Mouse (Mus musculus) brain, embryonic 18.5 days (tissue): Measurements from ENCODE around the gene Morn1.

Experiments used
- DNase-seq: peaks from one replicate; pipeline ENCODE4 v3.0.0-alpha.2; 2012; ENCODE audit warnings: low read depth, low spot score

Gene Morn1

GRCm38 (mm10) chr4:155118278-155118677 is 31.9 kb downstream of the Morn1 start:
- no peak for DNase-seq

DNA sequence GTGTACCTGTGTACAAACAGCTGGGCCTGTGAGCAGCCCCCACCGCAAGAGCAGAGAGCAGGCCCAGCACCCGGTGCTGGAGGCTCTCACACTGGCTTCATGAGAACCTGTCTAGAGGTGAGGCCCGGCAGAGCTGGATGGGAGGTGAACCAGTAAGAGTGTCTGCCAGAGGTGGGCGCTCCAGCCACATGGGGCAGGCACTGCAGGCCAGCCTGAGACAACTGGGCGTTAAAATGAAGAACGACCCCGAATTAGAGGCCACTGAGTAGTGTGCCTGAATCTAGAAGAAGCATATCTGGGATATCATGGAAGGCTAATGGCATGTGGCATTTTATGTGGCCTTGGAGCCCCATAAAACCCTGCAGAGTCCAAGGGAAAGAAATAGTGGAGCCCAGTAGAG is 33.7 kb downstream of the Morn1 start:
- DNase-seq: no peak

DNA sequence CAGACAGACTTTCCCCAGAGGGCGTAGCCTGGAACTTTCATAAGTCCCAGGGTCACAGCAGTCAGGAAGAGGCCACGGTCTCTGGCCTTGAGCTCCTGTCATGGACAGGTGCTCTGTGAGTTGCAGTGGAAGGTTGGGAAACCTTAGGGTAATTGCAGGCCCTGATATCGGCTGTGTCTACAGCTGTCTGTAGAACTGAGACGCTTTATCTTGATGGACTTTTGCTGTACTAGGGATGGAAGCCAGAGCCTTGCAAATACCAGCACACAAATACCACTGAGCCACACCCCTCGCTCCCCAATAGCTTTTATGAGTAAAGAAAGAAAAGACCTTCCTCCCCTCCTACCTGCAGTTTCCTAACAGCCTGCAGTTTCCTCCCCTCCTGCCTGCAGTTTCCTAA is 34.2 kb downstream of the Morn1 start:
- no peak for DNase-seq

- DNase-seq: no peak
These were observed 34.8 kb downstream of the Morn1 start for GRCm38 (mm10) chr4:155121222-155121621.

DNA sequence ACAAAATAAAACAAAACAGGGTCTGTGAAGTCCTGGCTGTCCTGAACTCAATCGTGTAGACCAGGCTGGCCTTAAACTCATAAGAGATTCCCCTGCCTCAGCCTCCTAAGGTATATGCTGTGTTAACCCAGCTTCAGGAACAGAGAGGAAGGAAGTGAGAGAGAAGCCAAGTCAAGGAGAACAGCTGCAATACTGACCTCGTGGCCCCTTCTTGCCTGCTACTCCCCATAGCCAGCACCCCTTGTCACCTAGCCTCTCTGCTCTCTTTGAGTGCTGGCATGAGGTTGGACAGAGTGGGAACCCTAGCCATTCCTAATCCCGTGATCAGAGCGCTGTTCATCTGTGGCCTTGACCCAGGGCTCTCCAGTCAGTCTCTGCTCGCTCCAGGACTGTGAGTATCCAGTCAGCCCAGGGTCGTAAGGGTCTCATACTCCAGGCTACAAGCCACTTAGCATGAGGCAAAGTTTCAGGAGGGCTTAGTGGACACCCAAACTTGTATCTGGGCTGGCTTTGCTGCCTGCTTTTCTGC is 35.6 kb downstream of the Morn1 start:
- DNase-seq: no peak

DNA sequence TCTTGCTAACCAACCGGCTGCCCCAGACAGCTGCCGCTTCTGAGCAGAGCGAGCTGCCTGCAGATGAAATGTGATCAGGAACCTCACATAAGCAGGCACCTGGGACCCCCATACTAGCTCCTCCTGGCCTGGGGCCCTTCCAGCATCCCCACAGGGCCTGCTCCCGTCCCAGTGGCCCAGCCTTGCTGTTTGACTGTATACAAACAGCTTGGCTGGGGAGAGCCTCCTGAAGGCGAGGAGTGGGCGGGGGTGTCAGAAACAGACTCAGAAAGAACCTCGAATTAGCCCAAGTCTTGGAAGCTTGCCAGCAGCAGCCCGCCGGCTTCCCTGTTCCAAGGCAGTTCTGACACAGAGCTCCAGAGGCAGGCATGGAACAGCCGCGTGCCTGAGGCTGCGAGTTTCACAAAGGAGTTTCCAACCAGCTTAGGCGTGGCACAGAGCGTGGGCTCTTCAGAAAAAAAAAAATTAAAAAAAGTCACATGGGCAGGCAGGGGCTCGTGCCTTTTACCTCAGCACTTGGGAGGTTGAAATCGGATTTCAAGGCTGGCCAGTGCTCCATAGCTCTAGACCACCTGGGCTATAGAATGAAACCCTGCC is 36.2 kb downstream of the Morn1 start:
- DNase-seq: peak; percentile 78

DNA sequence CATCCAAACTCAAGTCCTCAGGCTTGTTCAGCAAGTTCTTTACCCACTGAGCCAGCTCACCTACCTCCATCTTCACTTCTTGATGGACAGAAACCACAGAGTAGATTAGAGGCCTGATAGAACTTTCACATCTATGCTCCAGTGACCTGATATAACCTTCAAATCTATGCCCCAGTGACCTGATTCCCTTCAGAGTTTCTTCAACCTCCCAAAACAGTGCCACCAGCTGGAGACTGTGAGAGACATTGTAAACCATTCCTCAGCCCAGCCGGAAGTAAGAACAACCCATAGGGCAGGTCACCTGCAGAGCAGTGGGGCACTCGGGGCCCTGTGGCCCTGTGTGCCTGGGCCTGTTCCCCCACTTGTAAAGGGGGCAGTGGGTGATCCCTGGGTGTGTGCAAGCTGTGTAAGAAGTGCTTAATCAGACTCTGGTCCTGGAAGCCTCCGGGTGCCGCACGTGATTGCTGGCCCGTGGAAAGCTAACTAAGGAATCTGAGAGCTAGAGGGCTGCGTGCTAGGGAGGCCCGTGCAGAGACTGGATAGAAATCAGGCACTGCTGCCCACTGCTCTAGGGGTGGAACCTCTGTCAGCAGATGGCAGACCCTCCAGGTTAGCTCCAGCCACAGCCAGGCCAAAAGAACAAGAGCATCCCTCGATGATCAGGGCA is 37.6 kb downstream of the Morn1 start:
- no peak for DNase-seq

GRCm38 (mm10) chr4:155125310-155125709 is 38.9 kb downstream of the Morn1 start:
- no peak for DNase-seq

GRCm38 (mm10) chr4:155126194-155126593 is 39.8 kb downstream of the Morn1 start:
- DNase-seq: no peak

DNA sequence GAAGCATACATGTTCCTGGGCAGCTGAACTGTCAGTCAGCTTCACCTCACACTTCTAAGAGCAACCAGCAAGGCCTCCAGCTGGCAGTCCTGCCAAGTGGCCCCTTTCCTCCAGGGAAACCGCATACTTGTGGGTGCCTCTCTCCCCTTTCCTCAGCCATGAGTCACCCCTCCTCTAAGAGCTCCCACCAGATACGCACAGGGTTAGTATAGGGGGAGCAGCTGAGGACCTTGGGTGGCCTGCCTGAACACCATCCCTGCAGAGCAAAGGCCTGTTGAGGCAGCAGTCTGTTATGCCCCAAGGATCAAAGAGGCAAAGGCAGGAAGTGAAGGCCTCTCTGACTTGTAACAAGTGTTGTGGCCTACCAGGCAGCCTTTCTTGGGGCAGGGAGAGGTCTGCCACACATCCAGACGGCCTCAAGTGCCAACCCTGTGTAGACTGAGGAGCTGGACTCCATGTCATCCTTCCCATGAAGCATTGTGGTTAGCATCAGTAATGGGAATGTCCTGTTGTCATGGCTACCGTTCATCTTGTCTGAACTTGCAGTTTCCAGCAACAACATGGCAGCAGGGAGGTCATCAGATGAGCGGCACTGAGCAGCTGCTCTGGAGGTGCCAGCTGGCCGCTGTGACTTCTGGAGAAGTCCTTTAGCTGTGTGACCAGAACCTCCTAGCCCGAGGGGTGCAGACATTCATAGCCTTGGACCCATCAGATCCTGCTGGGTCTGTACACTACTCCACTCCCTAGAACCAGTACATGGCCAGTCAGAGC is 40.4 kb downstream of the Morn1 start:
- no peak for DNase-seq

GRCm38 (mm10) chr4:155128411-155128810 is 42.0 kb downstream of the Morn1 start:
- DNase-seq: no peak

- no peak for DNase-seq
These were observed 42.9 kb downstream of the Morn1 start for GRCm38 (mm10) chr4:155129132-155129917.

- DNase-seq: peak; percentile 63
These were observed 43.6 kb downstream of the Morn1 start for GRCm38 (mm10) chr4:155129996-155130395.

GRCm38 (mm10) chr4:155130616-155131015 is 44.2 kb downstream of the Morn1 start:
- DNase-seq: no peak

DNA sequence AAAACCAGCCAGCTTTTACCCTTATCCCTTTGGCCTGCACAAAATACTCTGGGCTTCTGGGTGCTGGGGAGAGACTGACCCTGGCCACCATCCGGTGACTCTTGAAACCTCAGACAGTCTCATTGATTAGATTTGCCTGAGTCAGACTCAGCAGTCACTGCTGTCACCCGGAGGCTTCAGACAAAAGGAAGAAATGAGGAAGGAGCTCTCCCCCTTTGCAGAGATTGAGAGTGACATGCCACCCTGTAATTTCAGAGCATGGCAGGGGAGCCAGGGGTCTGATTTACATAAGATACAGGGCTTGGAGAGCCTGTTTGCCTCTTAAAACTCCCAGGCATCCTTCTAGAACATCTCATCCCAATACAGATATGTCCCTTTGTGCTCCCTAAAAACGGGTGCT is 46.8 kb downstream of the Morn1 start:
- no peak for DNase-seq

- DNase-seq: no peak
These were observed 47.5 kb downstream of the Morn1 start for GRCm38 (mm10) chr4:155133658-155134417.

DNA sequence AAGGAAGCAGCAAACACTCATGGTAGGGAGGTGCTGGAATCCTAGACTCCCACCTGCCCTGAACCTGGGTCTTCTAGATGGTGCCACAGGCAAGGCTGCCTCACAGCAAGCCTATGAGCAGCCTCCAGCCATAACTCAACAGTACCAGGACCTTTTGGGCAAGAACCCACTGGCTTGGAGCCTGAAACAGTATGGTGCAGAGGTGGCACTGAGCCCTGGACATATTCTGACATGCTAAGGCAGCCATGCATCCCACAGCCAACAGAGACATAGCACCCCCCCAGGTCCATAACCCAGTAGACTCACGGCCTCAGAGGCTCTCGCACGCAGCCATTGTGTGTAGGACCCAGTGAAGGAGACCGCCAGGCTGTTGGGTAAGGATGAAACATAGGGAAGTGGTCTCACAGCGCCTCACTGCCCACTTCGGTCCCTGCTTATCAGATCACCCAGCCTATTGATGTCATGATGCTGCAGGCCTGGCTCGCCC is 48.4 kb downstream of the Morn1 start:
- no peak for DNase-seq

GRCm38 (mm10) chr4:155135909-155136585 is 49.7 kb downstream of the Morn1 start:
- no peak for DNase-seq

DNA sequence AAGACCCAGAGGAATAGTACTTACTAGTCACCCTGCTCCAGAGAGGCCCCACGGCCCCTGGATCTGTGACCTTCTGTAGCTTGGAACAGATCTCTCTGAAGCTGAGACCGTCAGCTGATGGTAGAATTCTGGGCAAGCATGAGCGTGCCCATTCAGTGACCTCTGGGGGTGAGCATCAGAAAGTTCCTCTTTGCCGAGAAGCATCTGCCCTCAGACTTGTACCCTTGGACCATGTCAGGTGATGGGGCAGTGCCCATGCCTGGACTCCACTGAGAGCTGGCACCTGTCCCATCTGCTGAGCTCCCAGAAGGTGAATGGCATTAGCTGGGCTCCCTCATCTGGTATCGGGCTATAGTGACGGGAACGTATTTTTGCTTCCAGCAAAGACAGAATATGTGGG is 51.5 kb downstream of the Morn1 start:
- DNase-seq: no peak

- DNase-seq: no peak
These were observed 52.1 kb downstream of the Morn1 start for GRCm38 (mm10) chr4:155138451-155138850.
